Mouse (Mus musculus) brain, adult 10 weeks (tissue): ENCODE results near the gene Adgrf5. TPM values are rescaled to one million over a fixed set of nuclear protein-coding genes. Genes with fewer than 3 reads are reported as not detected.

ENCODE experiments used
- polyA plus RNA-seq: library from polyadenylated mRNA; stranded (reverse); fragments of 350-450 nt; fragmentation: Illumina TruSeq; extraction: RNeasy Lipid Tissue Mini Kit (QIAGEN cat#74804); gene quantifications from one replicate; pipeline ENCODE4 v1.2.3, GENCODE M21; 2015; ENCODE audit warnings: low read depth, low replicate concordance

Adgrf5 gene
- 24.6 TPM for polyA plus RNA-seq

GRCm38 (mm10) chr17:43359826-43360619 is at the start of gene Adgrf5:
Gene Adgrf5 (plus strand): TSS chr17:43360451.

DNA sequence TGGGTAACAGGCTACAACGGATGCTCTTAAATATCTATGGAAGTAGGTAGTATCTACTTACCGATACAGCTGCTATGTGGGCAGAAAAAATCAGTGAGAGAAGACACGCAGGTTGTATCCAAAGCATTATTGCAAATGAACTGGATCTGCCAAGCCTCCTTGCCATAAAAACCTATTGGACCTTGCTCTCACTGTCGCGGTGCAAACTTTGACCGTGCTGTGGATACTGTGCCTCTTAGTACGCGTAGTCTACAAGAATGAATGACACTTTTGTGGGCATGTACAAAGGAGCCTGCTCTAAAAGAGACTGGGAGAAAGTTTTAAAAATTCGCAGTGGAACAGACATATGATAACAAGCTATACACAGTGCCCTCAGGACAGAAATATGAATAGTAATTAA is 142.3 kb downstream of the Adgrf5 start, which contains the start of gene Mep1a:
Gene Mep1a (minus strand): TSS at position 221 of the 400 bp plus-strand sequence.

Other genes starting within 250 kb of the Adgrf5 start
- not detected for gene Adgrf1, start 90.1 kb upstream of the Adgrf5 start, polyA plus RNA-seq
- not detected for gene Mep1a, start 142.4 kb downstream of the Adgrf5 start, polyA plus RNA-seq
- gene Ankrd66, start 183.2 kb downstream of the Adgrf5 start, polyA plus RNA-seq = 1.4 TPM
- 193 TPM for gene Pla2g7, start 207.6 kb downstream of the Adgrf5 start, polyA plus RNA-seq